Mouse (Mus musculus) cerebellum, postnatal 14 days (tissue): Measurements from ENCODE around the gene Krr1.

Source experiments
- DNase-seq, 2 experiments: peaks; one replicate each; pipeline ENCODE4 v3.0.0; 2021; ENCODE audit warnings: mixed read lengths in 2 of 2

Krr1 gene

GRCm38 (mm10) chr10:111972542-111973361 is at the start of gene Krr1:
TSS of gene Krr1 (plus strand) at chr10:111972664.
- DNase-seq, result peak; percentile 91 to 94

DNA sequence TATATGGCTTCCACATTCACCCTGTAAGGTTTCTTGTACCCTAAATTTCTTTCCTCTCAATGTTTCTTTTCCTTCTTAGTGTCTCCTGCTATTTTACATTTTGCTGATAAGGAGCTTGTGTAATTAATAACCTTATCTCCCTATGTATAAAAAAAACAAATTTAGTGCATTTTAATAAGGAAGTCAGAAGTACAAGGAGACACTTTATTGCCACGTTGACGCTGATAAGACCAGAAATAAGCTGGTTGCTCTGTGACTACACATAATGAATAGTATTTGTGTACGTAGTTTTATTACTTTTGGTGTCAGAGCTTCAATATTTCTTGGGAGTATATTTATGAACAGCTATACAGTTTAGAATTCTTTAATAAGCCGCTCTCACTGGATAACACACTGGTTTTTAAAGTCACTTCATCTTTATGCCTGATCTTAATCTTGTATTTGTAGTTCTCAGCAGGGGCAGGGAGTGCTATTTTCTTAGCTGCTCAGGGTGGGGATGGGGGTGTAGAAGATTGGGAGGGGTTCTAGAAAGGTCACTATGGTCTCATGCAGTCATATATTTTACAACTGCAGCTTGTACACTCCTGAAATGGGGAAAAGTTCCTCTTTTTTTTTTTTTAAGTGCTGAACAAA is 48.8 kb upstream of the Krr1 start:
- no peak for DNase-seq

- DNase-seq, result no peak
These were observed 48.3 kb upstream of the Krr1 start for GRCm38 (mm10) chr10:111924141-111924540.

GRCm38 (mm10) chr10:111924716-111925488 is 47.6 kb upstream of the Krr1 start:
- no peak for DNase-seq

- DNase-seq, result peak; percentile 97 to 98
These were observed 47.0 kb upstream of the Krr1 start for GRCm38 (mm10) chr10:111925489-111925860.

GRCm38 (mm10) chr10:111932621-111933345 is 39.7 kb upstream of the Krr1 start:
- DNase-seq, result no peak

DNA sequence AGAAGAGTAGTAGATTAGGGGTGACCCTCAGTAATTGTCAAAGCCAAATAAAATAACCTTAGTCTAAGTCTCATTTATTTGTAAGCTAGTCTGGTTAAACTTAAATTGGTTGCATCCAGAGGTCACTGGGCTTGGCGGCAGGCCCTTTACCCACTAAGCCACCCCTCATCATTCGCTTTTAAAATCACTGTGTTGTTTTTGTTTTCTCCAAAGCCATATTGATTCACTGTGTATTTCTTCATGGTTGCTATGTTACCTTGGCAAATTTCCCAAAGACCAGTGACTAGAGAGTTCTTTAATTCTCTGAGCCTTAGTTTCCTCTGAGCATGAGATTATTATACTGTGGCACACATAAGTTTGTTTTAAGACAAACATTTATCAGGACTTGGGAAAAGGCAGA is 37.3 kb upstream of the Krr1 start:
- no peak for DNase-seq

DNA sequence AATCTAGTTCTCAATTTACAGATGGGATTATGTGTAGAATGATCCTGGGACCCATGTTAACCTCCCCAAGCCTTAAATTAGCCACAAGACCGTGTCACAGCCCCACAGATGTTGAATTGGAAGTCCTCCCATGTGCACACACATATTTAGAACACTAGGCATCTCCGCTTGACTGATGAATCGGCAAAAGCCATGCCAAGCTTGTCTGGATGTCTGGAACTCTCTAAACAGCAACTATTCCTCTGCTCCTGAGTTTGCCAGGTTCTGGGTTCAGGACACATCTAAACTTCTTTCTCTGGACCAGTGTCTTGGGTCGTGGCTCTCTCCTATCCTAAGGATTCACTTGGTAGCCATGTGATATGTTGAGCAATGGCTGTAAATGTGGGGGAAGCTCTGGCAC is 36.4 kb upstream of the Krr1 start:
- no peak for DNase-seq

- DNase-seq, result peak; percentile 73 to 75
These were observed 35.8 kb upstream of the Krr1 start for GRCm38 (mm10) chr10:111936491-111937145.

GRCm38 (mm10) chr10:111937146-111937534 is 35.3 kb upstream of the Krr1 start:
- DNase-seq, result no peak

- DNase-seq, result no peak
These were observed 29.4 kb upstream of the Krr1 start for GRCm38 (mm10) chr10:111943026-111943425.

DNA sequence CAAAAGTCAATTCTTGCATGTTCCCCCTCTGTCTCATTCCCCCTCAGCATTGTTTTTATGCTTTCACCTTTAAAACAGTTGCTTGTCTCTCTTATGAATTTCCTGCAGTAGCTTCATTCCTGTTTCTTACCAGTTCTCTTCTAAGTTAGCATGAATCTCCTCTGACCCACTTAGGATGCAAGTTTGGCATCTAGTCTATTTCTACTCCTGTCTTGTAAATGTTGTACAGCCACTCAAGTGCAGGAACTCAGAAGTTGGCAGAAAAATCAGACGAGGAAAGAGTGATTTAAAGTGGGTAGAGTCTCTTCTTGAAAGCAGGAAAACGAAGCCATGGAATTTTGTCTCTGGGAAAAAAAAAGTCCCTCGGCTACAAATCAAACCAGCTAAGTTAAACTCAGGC is 26.9 kb upstream of the Krr1 start:
- no peak for DNase-seq

- DNase-seq, result no peak
These were observed 24.4 kb upstream of the Krr1 start for GRCm38 (mm10) chr10:111948041-111948440.

GRCm38 (mm10) chr10:111949008-111949407 is 23.5 kb upstream of the Krr1 start:
- no peak for DNase-seq

- DNase-seq, result no peak
These were observed 16.6 kb upstream of the Krr1 start for GRCm38 (mm10) chr10:111955836-111956235.

DNA sequence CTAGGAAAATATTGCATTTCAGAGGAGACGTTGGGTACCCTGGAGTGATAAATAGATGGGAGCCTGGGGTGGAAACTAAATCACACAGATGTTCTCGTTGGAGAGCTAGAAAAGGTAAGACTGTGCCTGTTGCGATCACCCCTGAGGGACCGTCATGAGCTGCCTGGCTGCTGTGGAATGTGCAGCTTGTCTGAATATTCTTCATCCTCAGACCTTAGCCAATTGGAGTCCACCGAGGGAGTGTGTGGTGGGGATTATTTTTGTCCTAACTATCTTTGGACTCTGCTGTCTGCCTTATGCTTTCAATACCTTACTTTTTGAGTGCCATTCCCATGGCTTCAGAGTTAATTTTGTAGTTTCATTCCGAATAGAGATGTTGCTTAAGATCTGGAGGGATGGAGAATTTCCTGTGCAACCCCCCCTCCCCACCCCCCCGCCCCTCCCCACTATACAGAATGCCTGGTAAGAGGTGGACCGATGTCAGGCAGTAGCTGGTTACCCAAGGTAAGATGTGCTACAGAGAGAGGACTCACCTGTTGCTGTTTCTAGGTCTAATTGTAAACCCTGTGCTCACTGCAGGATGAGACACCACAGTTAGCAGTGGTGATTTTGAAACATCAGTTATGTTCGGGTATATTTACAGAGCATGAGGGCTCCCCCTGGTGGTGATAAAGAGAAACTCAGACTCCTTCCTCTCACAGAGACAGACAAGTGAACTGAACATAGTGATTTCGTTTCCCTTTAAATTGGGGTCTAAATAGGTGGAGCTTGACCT is 15.0 kb upstream of the Krr1 start:
- DNase-seq, result peak; percentile 81 to 82

DNA sequence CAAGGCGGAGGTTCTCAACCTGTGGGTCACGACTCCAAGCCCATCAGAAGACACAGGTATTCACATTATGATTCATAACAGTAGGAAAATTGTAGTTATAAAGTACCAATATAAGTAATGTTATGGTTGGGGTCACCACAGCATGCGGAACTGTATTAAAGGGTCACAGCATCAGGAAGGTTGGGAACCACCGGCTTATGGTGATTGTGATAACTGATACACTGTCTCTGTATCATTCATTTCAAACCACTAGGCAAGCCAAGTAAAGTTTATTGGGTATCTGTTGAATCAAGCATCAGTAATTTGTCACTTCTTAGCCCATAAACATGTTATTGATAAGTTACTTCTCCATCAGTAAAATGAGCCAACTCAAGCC is 14.4 kb upstream of the Krr1 start:
- DNase-seq, result no peak

- DNase-seq, result no peak
These were observed 13.1 kb upstream of the Krr1 start for GRCm38 (mm10) chr10:111959353-111959752.

- no peak for DNase-seq
These were observed 12.0 kb upstream of the Krr1 start for GRCm38 (mm10) chr10:111960459-111960858.

DNA sequence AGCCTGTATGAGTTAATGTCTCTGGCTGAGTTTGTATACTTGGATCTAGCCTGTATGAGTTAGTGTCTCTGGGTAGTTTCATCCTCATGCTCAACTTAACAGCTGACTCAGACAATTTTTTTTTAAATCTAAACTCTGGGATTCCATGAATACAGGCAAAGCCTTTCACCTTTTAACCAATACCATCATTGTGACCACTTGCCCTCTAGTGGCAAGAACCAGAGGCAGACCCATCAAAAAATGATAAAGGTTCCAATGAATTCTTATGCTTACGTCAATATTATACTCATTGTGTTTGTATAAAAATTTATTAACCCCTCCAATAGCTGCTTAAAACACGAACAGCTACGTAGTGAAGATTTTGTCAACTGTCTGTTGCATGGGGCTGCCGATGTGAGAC is 6.1 kb upstream of the Krr1 start:
- no peak for DNase-seq

GRCm38 (mm10) chr10:111971929-111972328 is 535 bp upstream of the Krr1 start:
- no peak for DNase-seq

DNA sequence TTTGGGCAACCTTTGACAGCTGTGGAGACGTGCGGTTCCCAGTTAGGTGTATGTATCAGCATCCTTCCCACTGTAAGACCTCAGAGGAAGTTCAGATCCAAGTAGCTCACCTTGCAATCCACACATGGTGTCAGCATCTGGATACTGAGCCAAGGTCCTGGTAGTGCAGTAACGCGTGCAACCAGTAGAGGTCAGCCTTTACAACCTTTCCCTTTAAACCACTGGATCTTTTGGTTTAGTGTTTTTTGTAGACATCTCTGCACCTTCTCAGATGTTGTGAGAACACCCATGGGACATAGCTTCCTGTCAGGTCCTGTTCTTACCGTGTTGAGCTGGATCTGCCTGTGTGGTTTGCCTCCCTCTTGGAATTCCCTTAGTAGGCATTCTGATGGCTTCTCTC is 5.1 kb downstream of the Krr1 start:
- peak; percentile 53 to 63 for DNase-seq
